Mouse (Mus musculus): ENCODE results near the gene Slc12a1.
"Not testable (repeated sequence)": the region's sequence is repeated elsewhere in the genome, so short reads cannot be mapped to it uniquely, and the experiment has no call there.

The Slc12a1 gene

DNA sequence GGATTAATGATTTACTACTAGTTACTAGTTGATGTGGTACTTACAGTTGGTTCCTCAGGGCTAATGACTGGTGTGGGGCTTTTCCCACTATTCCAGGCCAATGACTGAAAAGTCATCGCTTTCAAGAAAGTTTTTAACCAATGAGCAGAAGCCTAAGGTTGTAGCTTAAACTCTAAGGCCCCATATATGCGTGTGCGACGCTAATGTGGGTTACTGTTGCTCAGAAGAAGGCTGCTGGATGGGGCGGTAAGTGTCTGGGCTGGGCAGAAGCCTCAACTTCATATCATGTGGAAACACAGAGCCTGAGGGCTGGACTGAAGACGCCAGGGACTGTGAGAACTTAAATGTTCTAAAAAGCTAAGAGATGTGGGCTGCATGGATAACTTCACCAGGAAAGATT lies at the start of gene Slc12a1:
Slc12a1 (plus strand) TSS at position 118 of the 400 bp plus-strand sequence.
- DNase-seq (ENCODE audit: low spot score in 2 of 2) = no peak

DNA sequence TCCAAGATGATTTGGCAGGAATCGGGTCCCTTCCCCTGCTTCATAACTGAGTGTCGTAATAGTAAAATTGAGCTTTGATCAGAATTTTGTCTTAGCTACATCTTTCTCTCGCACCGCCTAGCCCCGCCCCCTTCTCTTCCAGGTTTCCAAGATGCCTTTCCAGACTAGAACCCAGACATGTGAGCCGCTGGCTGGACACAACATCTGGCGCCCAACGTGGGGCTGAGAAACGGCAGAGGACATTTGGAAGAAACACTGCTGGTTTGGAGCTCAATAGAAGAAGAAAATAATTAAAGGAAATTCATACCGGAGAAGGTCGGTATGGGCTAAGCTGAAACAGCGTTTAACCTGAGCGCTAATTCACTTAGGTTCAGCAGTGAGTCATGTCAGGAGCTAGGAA lies 47.8 kb upstream of the Slc12a1 start:
- not testable (repeated sequence) for DNase-seq (ENCODE audit: low spot score in 2 of 2)

DNA sequence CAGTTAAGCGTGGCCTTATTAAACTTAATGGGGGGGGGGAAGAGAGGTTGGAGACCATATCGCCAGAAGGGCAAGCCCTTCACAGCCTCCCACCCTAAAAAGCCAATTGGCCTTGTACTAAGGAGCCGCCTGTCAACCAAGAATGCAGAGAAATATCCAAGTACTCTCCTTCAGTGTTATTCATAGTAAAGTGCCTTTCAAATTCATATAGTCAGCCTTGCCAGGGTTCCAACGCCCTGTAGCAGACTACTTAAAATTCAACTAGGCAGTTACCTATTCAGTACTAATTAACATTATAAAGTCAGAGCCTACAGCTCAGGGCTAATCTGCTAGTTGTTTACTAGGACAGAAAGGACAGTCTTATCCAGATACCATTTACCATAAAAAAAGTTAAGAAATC lies 45.8 kb upstream of the Slc12a1 start:
- DNase-seq (ENCODE audit: low spot score in 2 of 2) = not testable (repeated sequence)

DNA sequence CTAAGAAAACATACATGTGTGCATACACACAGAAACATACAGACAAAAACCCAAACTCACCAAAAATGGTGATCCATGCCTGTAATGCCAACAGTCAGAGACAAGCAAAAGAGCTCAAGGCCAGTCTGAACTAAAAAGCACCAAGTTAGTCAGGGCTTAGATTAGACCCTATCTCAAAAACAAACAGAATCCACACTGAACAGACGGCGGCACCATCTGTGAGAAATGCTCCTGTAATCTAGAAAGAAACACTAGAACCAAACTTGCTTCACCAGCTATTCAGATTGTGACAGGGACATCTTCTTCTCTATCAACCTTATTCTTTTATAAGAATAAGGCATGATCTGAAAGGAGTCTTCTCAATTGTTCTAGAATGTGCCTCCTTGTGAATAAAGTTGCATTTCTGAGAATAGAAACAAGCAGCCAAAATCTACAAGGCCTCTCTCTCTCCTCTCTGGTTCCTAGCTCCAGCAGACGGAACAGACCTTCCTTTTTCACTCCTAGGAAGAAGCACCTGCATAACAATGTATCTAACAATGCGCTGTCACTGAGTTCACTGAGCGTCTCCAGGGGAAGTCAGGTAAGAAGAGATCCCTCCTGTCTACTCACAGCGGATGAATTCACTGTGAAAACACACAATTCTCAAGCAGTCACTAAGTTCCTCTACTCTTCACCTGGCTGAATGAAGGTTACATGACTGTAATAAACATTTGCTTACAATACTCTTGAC lies 32.8 kb upstream of the Slc12a1 start:
- peak; percentile 28 to 63 for DNase-seq (ENCODE audit: low spot score in 2 of 2)

DNA sequence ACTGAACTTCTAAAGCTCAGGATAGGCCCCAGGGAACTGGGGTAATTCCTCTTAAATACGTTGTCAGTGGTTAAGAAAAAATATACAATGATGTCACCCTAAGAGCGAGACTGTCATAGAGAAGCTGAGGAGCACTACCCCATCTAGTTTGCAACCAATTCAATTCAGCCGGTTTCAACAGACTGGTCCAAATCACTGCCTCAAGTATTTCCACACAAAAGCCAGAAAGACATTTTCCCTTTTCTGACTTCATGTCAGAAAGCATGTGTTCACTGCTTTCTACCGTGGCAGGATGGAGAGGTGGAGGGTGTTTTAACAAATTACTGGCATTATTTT lies 30.0 kb upstream of the Slc12a1 start:
- DNase-seq (ENCODE audit: low spot score in 2 of 2) = no peak

DNA sequence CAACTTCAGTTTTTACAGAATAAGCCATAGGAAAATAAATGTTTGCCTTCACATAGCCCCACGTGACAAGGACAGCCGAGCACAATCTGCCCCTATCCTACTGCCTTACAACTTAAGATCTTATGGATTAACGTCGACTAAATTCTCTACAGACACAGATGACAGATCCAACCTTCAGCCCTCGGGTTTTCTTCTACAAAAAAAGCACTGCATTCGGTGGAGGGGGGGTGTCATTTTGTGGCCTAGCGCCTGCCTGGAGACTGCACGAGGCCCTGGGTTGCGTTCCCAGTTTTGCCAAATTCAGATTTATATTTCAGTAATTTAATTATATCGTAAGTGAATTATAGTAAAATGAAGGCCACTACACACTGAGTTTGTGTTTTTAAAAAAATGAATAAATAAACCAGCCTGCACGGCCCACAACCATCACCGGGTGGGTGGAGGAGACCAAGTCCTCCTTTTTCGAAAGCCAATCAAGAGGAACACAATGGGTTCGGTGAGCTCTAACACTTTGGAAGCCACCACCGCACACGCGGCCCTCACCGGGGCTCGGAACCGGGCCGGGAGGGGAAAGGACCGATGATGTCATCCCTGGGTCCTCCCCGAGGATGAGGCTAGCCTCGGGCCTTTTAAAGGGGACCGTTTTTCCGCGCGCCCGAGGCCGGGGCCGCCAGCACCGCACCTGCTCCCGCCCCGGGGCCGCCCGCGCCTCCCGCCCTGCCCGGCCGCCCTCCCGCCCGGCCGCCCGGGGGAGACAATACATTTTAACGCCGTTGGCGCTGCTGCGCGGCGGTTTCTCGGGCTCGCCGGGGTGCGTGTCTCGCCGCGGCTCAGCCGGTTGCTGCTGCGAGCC lies 29.5 kb upstream of the Slc12a1 start:
- peak; percentile 51 to 54 for DNase-seq (ENCODE audit: low spot score in 2 of 2)

DNA sequence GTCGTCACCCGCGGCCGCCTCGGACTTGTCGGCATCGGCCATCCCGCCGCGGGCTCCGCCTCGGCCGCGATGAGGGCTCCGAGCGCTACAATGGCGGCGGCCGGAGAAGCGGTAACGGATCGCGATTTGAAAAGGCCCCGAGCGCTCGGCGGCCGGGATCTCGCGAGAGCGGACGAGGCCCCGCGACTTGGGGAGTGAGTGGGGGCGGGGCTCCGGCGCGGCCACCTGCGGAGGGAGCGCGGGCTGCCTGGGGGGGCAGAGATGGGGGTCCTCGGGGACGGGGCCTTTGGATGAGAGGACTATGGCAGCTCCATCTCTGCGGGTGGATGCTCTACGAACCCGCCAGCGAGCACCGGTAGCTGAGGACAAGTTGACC lies 28.8 kb upstream of the Slc12a1 start, which contains the start of gene Myef2:
Myef2 (minus strand) TSS at position 185 of the 376 bp plus-strand sequence.
- peak; percentile 73 to 76 for DNase-seq (ENCODE audit: low spot score in 2 of 2)

DNA sequence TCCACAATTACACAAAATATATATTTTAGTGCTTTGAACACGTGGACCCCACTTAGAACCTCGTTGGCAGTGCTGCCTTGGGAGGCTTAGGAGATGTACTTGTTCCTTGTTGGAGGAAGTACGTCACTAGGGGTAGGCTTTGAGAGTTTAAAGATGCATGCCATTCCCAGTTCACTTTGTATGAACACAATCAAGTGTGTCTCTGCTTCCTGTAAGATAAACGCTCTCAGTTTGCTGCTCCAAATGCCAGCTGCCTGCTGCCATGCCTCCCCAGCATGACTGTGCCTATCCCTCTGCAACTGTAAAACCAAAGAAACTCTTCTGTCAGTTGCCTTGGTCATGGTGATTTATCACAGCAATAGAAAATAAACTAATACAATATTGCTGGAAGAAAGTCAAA lies 26.5 kb upstream of the Slc12a1 start:
- DNase-seq (ENCODE audit: low spot score in 2 of 2) = no peak

DNA sequence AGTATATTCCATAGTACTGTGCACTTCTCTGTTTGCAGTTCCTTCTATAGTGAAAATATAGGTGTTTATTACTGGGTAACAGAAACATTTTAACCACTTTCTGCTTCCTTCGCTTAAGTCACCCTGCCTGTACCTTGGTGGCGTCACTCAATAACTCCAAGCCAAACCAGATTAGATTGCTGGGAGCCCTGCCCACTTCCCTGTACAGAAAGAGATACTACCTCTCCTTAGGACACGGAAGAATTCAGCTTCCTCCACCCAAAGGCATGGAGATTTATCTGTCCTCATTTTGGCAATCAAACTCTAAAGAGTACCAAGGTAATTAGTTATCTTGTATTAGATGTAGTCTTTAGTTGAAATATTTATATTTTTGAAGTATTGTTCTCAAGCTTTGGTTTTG lies 25.5 kb upstream of the Slc12a1 start:
- DNase-seq (ENCODE audit: low spot score in 2 of 2) = no peak

DNA sequence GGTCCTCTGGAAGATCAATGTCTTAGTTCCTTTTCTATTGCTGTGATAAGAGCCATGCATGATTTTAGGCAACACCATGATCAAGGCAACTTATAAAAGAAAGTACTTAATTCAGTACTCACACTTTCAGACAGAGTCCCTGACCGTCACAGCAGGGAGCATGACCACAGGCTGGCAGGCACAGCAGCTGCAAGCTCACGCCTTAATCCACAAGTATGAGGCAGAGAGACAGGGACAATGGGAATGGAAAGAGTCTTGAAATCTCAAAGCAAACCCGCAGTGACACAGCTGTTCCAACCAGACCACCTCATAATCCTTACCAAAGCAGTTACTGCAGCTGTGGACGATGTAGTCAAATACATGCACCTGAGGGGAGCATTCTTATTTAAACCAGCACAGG lies 18.2 kb upstream of the Slc12a1 start:
- DNase-seq (ENCODE audit: low spot score in 2 of 2) = no peak

DNA sequence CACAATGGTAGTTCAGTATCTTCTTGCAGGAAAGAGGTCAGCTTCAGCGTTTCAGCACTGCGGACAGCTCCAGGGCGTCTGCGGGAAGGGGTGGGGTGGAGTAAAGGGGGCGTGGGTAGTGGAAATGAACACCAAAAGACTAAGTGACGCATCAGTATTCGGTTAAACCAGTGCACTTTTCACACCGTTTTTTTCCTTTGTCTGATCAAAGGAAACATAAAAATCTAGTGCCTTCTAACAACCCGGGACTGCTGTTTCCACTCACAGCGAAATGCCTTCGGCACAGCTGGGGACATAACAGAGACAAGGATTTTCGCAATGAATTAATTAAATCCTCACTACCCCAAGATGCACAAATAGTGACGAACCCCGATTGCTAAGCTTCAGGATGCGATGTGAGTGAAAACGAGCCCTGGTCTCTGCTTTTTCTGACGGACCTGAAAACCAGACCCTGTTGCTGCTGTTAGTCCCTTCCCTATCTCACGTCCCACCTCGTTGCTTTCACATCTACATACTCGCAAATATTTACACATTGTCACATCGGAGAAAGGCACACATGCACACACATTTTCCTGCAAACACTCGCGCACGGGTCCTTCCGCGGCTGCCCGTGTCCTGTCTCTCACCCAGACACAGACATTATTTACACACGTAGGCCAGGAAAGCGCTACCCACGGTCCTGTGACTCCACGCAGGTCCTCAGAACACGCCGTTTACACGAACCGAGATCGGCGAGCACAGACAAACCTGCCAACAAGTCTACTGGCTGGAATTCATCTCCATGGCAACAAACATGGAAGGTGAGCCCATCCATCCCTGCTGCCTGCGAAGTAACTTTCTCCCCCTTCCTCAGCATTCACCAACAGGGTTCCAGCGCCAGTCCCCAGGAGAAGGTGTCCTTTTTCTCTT lies 16.1 kb upstream of the Slc12a1 start, which contains the start of gene Ctxn2:
Ctxn2 (plus strand) TSS at position 790 of the 909 bp plus-strand sequence.
- peak; percentile 56 to 65 for DNase-seq (ENCODE audit: low spot score in 2 of 2)

DNA sequence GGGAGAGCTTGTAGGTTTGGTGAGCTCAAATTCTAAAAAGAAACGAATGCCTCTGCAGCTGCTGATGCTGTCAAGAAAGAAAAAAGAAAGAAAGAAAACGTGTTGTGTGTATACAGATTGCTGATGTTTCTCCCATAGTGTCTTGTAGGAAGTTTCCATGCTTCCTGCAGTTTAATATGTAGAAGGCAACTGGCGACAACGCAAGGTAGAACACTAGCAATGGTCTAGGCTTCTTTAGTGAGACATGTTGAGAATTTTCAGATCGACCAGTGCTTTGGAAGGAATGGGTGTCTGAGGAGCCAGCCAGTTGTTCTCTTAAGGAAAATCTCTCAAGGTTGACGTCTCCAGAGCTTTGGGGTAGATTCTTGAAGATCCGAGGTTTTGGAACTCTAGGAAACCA lies 15.5 kb upstream of the Slc12a1 start:
- no peak for DNase-seq (ENCODE audit: low spot score in 2 of 2)

DNA sequence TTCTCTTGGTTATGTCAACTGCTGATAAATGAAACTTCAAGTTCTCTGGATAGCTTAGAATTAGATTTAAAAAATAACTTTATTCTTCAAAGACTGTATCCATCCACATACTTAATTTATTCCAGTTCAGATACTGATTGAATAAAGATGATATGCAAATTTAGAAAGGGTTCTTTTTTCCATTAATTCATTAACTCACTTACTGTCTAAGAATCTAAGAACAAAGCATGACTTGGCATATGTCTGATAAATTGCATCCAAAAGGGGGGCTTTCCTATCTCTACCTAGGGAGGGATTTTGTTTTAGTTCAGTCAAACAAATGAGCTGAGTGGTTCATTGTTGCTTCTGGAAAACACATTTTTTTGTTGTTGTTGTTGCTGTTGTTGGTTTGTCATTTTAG lies 10.0 kb upstream of the Slc12a1 start:
- no peak for DNase-seq (ENCODE audit: low spot score in 2 of 2)

DNA sequence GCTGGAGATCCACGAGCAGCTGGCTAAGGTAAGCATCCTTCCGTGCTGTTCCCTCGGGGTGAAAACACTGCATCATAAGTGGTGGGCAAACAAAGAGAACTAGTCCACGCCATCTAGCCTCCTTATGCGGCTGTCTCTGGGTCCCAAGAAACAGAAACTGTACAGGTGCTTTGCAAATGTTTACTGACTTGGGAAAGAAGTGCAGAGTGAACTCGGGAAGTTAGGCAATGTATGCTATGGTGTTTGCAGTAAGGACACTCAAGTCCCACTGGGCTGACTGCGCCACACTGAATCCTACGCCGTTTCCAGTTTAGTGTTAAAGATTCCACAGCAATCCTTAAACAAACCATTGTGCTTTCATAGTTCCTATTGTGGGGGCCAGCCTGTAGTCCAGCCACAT lies 2.0 kb downstream of the Slc12a1 start:
- no peak for DNase-seq (ENCODE audit: low spot score in 2 of 2)

DNA sequence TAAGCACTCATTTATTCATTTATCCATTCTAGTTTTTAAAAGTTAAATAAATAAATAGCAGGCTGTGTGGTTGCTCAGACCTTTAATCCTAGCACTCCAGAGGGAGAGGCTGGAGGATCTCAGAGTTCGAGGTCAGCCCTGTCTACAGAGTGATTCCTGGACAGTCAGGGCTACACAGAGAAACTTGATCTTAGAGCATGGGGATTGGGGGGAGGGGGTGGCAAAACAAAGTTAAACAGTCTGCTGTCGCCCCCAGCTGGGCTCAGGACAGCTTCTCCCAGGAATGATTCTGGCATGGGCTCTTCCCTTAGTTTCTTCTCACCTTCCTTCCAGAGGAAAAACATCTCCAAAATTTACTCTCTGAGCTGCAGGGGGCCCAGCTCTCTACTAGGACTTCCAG lies 3.2 kb downstream of the Slc12a1 start:
- DNase-seq (ENCODE audit: low spot score in 2 of 2) = no peak

DNA sequence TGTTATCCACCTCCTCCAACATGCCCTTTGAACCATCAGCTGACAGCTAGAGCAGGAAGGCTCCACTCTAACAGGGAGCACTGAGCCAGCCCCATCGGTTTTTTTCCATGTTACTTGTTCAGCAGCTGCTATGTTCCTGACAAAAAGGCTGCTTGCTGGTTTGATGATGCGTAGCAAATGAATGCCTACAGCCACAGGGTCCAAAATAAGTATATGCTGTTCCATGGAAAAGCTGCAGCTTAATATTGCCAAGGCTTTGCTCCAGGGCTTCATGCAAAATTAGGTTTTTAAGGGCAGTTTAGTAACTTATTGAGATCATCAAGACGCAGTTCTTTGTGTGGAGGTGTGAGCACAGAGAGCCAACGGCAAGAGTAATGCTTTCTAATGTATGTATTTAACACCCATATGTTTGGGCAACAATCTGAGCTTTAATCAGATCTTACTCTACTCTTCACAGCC lies 9.7 kb downstream of the Slc12a1 start:
- no peak for DNase-seq (ENCODE audit: low spot score in 2 of 2)

DNA sequence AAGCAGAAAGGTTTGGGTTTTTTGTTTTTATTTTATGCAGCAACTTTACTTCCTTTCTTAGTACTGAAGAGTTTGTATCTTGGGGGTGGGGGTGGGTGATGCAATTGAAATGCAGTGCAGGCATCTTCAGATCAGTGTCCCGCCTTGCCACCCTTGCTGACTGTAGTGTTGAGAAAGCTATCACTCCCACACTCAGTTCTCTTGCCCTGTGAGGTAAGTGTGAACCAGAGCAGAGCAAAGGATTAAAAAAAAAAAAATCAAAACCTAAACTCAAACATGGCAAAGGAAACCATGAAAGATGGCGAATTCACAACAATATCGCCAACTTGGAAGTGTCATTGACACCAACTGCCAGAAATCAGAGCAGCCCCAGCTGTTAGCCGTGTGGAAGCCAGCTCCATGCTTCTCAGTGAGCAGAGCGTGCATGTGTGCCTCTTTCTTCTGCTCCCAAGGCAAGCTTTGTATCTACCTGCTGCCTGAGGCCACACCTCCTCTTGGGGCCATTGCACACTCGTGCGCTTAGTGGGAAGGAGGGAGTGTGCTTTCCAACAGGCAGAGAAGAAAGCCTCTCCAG lies 26.0 kb downstream of the Slc12a1 start:
- DNase-seq (ENCODE audit: low spot score in 2 of 2) = peak in 1 of 2 experiments; percentile 47

DNA sequence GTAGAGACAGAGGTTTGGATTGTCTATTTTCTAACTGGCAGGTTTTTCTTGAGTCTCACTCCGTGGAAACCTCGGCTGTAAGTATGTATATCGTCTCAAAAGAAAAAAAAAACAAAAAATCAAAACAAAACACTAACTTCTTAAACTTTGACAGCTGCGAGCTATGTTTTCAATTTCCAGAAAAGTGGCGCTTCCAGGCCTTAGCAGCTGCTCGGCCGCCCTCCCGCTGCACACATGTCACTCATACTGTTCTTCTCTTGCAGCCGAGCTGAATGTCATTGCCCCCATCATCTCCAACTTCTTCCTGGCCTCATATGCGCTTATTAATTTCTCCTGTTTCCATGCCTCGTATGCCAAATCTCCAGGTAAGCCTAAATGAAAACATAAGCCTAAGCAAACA lies 35.6 kb downstream of the Slc12a1 start:
- no peak for DNase-seq (ENCODE audit: low spot score in 2 of 2)

DNA sequence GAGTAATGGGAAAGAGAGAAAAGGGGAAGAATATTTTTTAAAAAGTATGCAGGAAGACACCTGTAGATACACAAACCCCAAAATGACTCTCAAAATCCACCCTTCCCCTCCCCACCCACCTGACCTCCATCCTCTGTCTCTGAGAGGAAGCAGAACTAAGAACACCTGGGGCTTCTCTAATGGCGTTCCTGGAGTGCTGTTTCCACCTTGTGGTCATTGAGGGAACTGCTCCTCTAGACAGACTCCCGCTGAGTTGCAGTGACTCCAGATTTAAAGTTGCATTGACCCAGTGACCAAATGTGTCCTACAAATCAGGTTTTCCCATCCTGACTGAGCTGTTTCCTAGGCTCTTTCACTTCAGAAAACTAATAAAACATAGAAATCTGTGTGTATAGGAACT lies 36.9 kb downstream of the Slc12a1 start:
- peak; percentile 58 to 74 for DNase-seq (ENCODE audit: low spot score in 2 of 2)

DNA sequence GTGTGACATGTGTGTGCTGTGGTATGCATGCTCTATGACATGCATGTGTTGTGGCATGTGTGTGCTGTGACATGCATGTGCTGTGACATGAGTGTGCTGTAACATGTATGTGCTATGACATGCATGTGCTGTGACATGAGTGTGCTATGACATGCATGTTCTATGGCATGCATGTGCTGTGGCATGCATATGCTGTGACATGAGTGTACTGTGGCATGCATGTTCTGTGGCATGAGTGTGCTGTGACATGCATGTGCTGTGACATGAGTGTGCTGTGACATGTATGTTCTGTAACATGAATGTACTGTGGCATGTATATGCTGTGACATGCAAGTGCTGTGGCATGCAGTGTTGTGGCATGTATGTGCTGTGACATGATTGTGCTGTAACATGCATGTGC lies 40.6 kb downstream of the Slc12a1 start:
- no peak for DNase-seq (ENCODE audit: low spot score in 2 of 2)

DNA sequence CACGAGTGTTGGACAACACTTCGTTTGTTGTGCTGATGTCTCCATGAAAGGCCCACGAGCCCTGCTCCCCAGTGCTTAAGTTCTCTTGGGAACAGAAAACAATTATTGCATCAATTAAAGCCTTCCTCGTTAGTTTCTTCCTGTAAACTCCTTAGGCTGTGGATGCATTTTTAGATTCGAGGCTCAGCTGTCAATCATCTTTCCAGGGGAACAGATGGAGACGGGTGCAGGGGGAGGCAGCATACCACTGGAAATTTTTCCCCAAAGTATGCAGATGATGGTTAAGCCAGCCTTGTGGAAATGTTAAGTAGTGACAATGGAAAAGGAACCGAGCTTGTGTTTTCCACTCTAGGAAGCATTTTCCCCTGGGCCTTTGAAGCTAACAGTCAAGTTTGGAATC lies 44.5 kb downstream of the Slc12a1 start:
- no peak for DNase-seq (ENCODE audit: low spot score in 2 of 2)

Measured in frontal cortex, postnatal 36 days (tissue).